Mouse (Mus musculus) thymus, adult 2 months (tissue): ENCODE data around the gene Syt11.

Experiments used
- CTCF ChIP-seq: fragments of 200-500 bp; IDR thresholded peaks from 2 replicates; pipeline ENCODE4 v1.5.1; 2012; ENCODE audit warnings: mild to moderate bottlenecking, control low read depth, low read length, moderate library complexity, borderline replicate concordance; ENCODE audit not compliant: control insufficient read depth, poor library complexity, insufficient read depth; ENCODE audit errors: extremely low read depth
- POLR2A ChIP-seq: fragments of 200-500 bp; IDR thresholded peaks from 2 replicates; pipeline ENCODE4 v1.6.1; 2012; ENCODE audit warnings: mild to moderate bottlenecking, low read length, control low read depth, moderate library complexity; ENCODE audit not compliant: control insufficient read depth, poor library complexity, insufficient read depth; ENCODE audit errors: extremely low read depth

- TF ChIP-seq CTCF (no peak), POLR2A (no peak)
Observed at GRCm38 (mm10) chr3:88740147-88740546, 34.8 kb downstream of the Syt11 start.
